In genomic region chr10:37136981-37137518, GRCm38 (mm10) we compare ENCODE assay signal across 8 mouse cellular contexts. TPM values are rescaled to one million over a fixed set of nuclear protein-coding genes. Genes with fewer than 3 reads are reported as not detected.
DNase-seq lines count a peak whose midpoint lies in the region; ATAC-seq and TF ChIP-seq lines count a peak whose summit lies in the region.

No protein-coding gene starts in this region.

- peaks cover 11% of the 10 kb centered on the region for H3K36me3 ChIP-seq in E14TG2a.4 (ENCODE audit: insufficient read depth, low read length)
- peaks cover 39% of the 10 kb centered on the region for H3K36me3 ChIP-seq in forebrain, embryonic 12.5 days (replicated peaks)
- H3K36me3 ChIP-seq in heart, postnatal 0 days (replicated peaks; ENCODE audit: control insufficient read depth, insufficient read depth, low read length): 0 out of 2 replicates have a peak, but pooled peaks cover 4% of the 10 kb centered on the region
- H3K36me3 ChIP-seq in liver, embryonic 15.5 days (replicated peaks): no peaks in the 10 kb centered on the region
- peaks cover 4% of the 10 kb centered on the region for H3K36me3 ChIP-seq in neural tube, embryonic 11.5 days (ENCODE audit: control insufficient read depth, insufficient read depth, low read length)
- peaks cover 12% of the 10 kb centered on the region; the same call in 1 of the 2 replicates for H3K36me3 ChIP-seq in stomach, embryonic 16.5 days (ENCODE audit: control insufficient read depth, insufficient read depth, low read length)

- TF ChIP-seq CTCF in E14TG2a.4 (conservative IDR thresholded peaks at IDR 0.05; ENCODE audit: low read length): no peak
- TF ChIP-seq CTCF in heart, postnatal 0 days (IDR thresholded peaks at IDR 0.05; ENCODE audit: low read depth): peak; percentile 72

- peak overlapping the region; percentile 100 for H3K9ac ChIP-seq in forebrain, embryonic 12.5 days
- peak overlapping the region; percentile 98 for H3K9ac ChIP-seq in heart, postnatal 0 days (replicated peaks; ENCODE audit: low read depth, low read length)
- peak overlapping the region; percentile 63 for H3K9ac ChIP-seq in liver, embryonic 15.5 days
- H3K9ac ChIP-seq in neural tube, embryonic 11.5 days (ENCODE audit: low read length): peak overlapping the region; percentile 100
- H3K9ac ChIP-seq in stomach, embryonic 16.5 days (ENCODE audit: low read length): peak overlapping the region; percentile 98

- no peaks in the 10 kb centered on the region for H3K9me3 ChIP-seq in E14TG2a.4 (ENCODE audit: low read length)
- H3K9me3 ChIP-seq in forebrain, embryonic 12.5 days: no peaks in the 10 kb centered on the region
- H3K9me3 ChIP-seq in heart, postnatal 0 days (replicated peaks; ENCODE audit: control insufficient read depth, low read length): no peaks in the 10 kb centered on the region
- no peaks in the 10 kb centered on the region for H3K9me3 ChIP-seq in liver, embryonic 15.5 days (replicated peaks)
- no peaks in the 10 kb centered on the region for H3K9me3 ChIP-seq in neural tube, embryonic 11.5 days (ENCODE audit: control insufficient read depth, low read length)
- H3K9me3 ChIP-seq in stomach, embryonic 16.5 days (replicated peaks; ENCODE audit: control insufficient read depth, low read length): no peaks in the 10 kb centered on the region

- peak; percentile 56 for DNase-seq in c-Kit-positive CD71-positive TER-119-negative erythroid progenitor cells, embryonic 14.5 days (ENCODE audit: low read depth)
- peak; percentile 87 for DNase-seq in heart, postnatal 0 days (ENCODE audit: low spot score)
- DNase-seq in kidney, postnatal 4 days: peak; percentile 94 to 96
- peak; percentile 93 for DNase-seq in neural tube, embryonic 11.5 days (ENCODE audit: low spot score)

- peaks cover 31% of the 10 kb centered on the region for H3K4me1 ChIP-seq in E14TG2a.4 (replicated peaks; ENCODE audit: low read depth, low read length)
- peaks cover 13% of the 10 kb centered on the region for H3K4me1 ChIP-seq in forebrain, embryonic 12.5 days
- H3K4me1 ChIP-seq in heart, postnatal 0 days (ENCODE audit: control insufficient read depth, insufficient read depth): peaks cover 4% of the 10 kb centered on the region; the same call in 1 of the 2 replicates
- H3K4me1 ChIP-seq in liver, embryonic 15.5 days (replicated peaks): peaks cover 46% of the 10 kb centered on the region
- H3K4me1 ChIP-seq in neural tube, embryonic 11.5 days (ENCODE audit: control insufficient read depth, insufficient read depth, low read length): peaks cover 13% of the 10 kb centered on the region; the same call in 1 of the 2 replicates
- peaks cover 11% of the 10 kb centered on the region for H3K4me1 ChIP-seq in stomach, embryonic 16.5 days (ENCODE audit: control insufficient read depth, insufficient read depth, low read length)

- H3K4me3 ChIP-seq in E14TG2a.4 (replicated peaks; ENCODE audit: low read length): peak overlapping the region; percentile 89
- H3K4me3 ChIP-seq in forebrain, embryonic 12.5 days (replicated peaks): peak overlapping the region; percentile 98
- peak overlapping the region; percentile 95 for H3K4me3 ChIP-seq in heart, postnatal 0 days (ENCODE audit: low read depth, low read length)
- peak overlapping the region; percentile 63 for H3K4me3 ChIP-seq in liver, embryonic 15.5 days (replicated peaks)
- peak overlapping the region; percentile 99 for H3K4me3 ChIP-seq in neural tube, embryonic 11.5 days (ENCODE audit: low read depth, low read length)
- peak overlapping the region; percentile 87 for H3K4me3 ChIP-seq in stomach, embryonic 16.5 days (replicated peaks; ENCODE audit: low read length)

- TF ChIP-seq EP300 in heart, postnatal 0 days (IDR thresholded peaks at IDR 0.05; ENCODE audit: low read depth): no peak

- WGBS in forebrain, embryonic 12.5 days: under 1% methylated on average over 47 of the region's 49 CpGs
- under 1% methylated on average over 40 of the region's 49 CpGs for WGBS in heart, postnatal 0 days
- under 1% methylated on average over 49 of the region's 49 CpGs for WGBS in liver, embryonic 15.5 days (ENCODE audit: insufficient replicate concordance)
- WGBS in neural tube, embryonic 11.5 days: 0% methylated on average over 43 of the region's 49 CpGs
- under 1% methylated on average over 47 of the region's 49 CpGs for WGBS in stomach, embryonic 16.5 days

- peak; percentile 63 for ATAC-seq in forebrain, embryonic 12.5 days (ENCODE audit: low FRiP score)
- peak; percentile 83 for ATAC-seq in heart, postnatal 0 days (ENCODE audit: insufficient read depth, low read depth)
- peak; percentile 68 for ATAC-seq in liver, embryonic 15.5 days (ENCODE audit: insufficient read depth)
- ATAC-seq in neural tube, embryonic 11.5 days (ENCODE audit: insufficient read depth, low FRiP score, low TSS enrichment): peak; percentile 53
- peak; percentile 84 for ATAC-seq in stomach, embryonic 16.5 days (ENCODE audit: insufficient read depth, low FRiP score)

- peaks cover 14% of the 10 kb centered on the region for H3K27me3 ChIP-seq in E14TG2a.4 (ENCODE audit: insufficient read depth, low read length)
- H3K27me3 ChIP-seq in forebrain, embryonic 12.5 days: no peaks in the 10 kb centered on the region
- no peaks in the 10 kb centered on the region for H3K27me3 ChIP-seq in heart, postnatal 0 days (ENCODE audit: control insufficient read depth, insufficient read depth, low read length)
- peaks cover 77% of the 10 kb centered on the region for H3K27me3 ChIP-seq in liver, embryonic 15.5 days
- no peaks in the 10 kb centered on the region for H3K27me3 ChIP-seq in neural tube, embryonic 11.5 days (ENCODE audit: control insufficient read depth, insufficient read depth, low read length)
- no peaks in the 10 kb centered on the region for H3K27me3 ChIP-seq in stomach, embryonic 16.5 days (ENCODE audit: control insufficient read depth, insufficient read depth, low read length)

- H3K4me2 ChIP-seq in forebrain, embryonic 12.5 days: peak overlapping the region; percentile 73
- H3K4me2 ChIP-seq in heart, postnatal 0 days (ENCODE audit: low read depth, low read length): peak overlapping the region; percentile 63
- H3K4me2 ChIP-seq in liver, embryonic 15.5 days: peak overlapping the region; percentile 82
- H3K4me2 ChIP-seq in neural tube, embryonic 11.5 days (ENCODE audit: low read depth): peak overlapping the region; percentile 67
- peak overlapping the region; percentile 66 for H3K4me2 ChIP-seq in stomach, embryonic 16.5 days (ENCODE audit: low read depth, low read length)

- H3K27ac ChIP-seq in forebrain, embryonic 12.5 days: peak overlapping the region; percentile 100
- peak overlapping the region; percentile 98 for H3K27ac ChIP-seq in heart, postnatal 0 days (ENCODE audit: low read depth)
- peak overlapping the region; percentile 78 for H3K27ac ChIP-seq in liver, embryonic 15.5 days (replicated peaks)
- peak overlapping the region; percentile 100 for H3K27ac ChIP-seq in neural tube, embryonic 11.5 days (ENCODE audit: low read depth, low read length)
- peak overlapping the region; percentile 99 for H3K27ac ChIP-seq in stomach, embryonic 16.5 days (ENCODE audit: low read length)

RNA-seq across cellular contexts. Expression of gene Marcks, which starts 1.7 kb away (rescaled TPM):
- polyA plus RNA-seq in forebrain, embryonic 12.5 days (2016; fragmentation: Nextera tagmentation; extraction: Ambion mirVana): 291 and 320 TPM in 2 replicates
- 56.9 and 83.6 TPM in 2 replicates for total RNA-seq in heart, postnatal 0 days (2014; rRNA removed; ENCODE audit: low replicate concordance)
- 38.3 TPM in 2 replicates for polyA plus RNA-seq in heart, postnatal 0 days (2015; fragmentation: Nextera tagmentation; extraction: Ambion mirVana)
- polyA plus RNA-seq in liver, embryonic 15.5 days (2015; fragmentation: Nextera tagmentation; extraction: Ambion mirVana): 16.1 and 16.3 TPM in 2 replicates
- polyA plus RNA-seq in neural tube, embryonic 11.5 days (2014; fragmentation: Nextera tagmentation; extraction: Ambion mirVana): 300 and 308 TPM in 2 replicates
- polyA plus RNA-seq in stomach, embryonic 16.5 days (2015; fragmentation: Nextera tagmentation; extraction: Ambion mirVana): 66.3 and 78.1 TPM in 2 replicates

Comparison
In these comparisons a context has a peak if more than half of its experiments do, and no peak if none do; other contexts are left out.
1. Peak in every context shown above with its lines: DNase-seq, ATAC-seq, H3K4me3 ChIP-seq and H3K27ac ChIP-seq.